Mouse (Mus musculus): ENCODE measurements at regions not wholly inside any gene's neighbourhood (a gene's known extent, or its start where the extent isn't known, plus 50 kb on each side); places are given as distances from the start of the nearest gene placed in this dataset.

DNA sequence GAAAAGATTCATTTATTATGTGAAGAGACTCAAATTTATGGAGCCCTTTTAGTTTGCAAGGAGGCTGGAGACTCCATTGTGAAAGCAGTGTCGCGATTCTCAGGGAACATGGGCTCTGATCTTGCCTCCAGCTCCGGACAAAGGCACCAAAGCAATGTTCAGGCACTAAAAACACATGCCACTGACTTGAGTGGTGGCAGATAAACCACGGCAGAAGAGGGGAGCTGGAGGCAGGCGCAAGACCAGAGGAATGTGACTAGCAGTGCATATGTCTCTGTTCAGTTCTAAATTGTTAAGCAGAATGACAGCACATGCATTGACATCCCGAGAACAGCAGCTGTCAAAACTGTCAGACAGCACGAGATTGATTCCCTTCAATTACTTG, 98.5 kb upstream of the Trp63 start:
- DNase-seq: no peak

DNA sequence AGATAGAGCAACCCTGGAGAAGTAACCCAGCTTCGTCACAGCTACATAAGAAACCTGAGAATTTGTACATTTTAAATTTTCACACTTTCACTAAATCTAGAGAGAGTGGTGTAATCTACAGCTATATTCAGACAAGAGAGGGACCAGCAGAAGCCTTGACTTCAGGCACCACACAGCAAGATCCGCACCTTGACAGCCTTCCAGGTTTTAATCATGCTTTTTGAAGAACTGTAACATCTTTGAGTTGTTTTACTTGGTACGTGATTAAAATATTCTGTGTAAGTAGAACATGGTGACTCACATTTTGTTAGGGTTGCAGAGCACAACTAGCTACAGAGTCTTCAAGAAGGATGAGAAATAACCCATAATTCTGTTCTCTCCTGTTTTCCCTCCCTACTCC, 97.6 kb upstream of the Trp63 start:
- DNase-seq: no peak

DNA sequence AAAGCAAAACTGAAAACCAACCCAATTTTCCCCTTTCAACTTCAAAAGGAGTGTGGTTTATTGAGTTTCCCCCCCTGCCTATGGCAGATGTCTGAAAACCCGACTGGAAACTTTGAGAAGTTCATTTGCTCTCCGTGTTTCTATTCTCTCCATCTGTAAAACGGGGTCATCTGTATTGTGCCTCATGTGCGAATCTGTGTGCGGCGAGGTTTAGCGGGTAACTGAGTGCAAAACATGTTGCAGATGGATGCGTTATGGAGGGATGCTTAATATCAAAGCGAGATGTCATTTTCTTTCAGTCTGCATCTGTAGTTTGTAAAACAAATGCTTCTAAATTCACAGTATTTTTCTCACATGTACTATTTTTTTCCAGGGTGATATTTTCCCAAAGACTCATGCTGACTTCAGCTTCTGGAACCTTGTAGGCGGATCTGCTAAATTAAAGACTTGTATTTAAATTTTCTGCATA, 95.7 kb upstream of the Trp63 start:
- no peak for DNase-seq

GRCm38 (mm10) chr16:25597435-25597834, 86.1 kb upstream of the Trp63 start:
- DNase-seq: no peak

- peak; percentile 9 for DNase-seq
Observed at GRCm38 (mm10) chr16:25603121-25603520, 80.4 kb upstream of the Trp63 start.

GRCm38 (mm10) chr16:25615229-25615628, 68.3 kb upstream of the Trp63 start:
- DNase-seq: no peak

DNA sequence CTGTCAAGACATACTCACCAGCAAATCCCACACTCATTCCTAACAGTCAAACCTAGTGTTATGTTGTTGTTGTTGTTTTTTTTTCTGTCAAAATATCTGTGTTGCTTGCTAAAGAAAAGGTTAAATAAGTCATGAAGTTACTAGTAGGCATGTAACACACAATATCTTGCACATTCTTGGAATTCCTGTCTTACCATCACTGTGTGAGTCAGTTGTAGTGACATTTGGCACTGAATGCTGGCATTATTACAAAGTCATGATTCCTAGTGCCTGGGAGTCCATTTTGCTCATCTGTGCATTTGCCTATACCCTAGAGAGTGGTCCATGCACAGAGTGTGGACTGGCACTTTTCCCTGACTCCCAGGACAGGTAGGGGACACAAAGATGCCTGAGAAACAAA, 67.9 kb upstream of the Trp63 start:
- DNase-seq: no peak

DNA sequence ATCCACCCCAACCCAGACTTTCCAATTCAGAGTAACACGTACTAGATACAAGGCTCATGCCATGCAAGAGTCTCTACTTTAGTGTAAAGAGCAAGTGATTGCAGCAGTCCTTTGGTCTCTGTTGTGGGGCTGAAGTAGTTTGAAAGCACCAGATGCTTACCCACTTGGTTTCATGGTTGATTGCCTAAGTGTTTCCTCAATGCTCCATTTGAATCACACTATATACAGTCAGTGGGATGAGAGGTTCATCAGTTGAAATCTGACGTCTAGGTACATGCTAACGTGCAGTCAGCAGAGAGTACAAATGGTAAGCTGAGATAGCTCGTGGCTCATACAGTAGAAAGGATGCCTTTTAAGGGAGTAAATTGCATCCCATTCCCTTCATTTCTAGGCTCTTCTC, 64.7 kb upstream of the Trp63 start:
- DNase-seq: no peak

GRCm38 (mm10) chr16:25622651-25623050, 60.9 kb upstream of the Trp63 start:
- DNase-seq: no peak

- peak; percentile 87 for DNase-seq
Observed at GRCm38 (mm10) chr16:25623986-25624623, 59.5 kb upstream of the Trp63 start.

- no peak for DNase-seq
Observed at GRCm38 (mm10) chr16:25629750-25630149, 53.8 kb upstream of the Trp63 start.

DNA sequence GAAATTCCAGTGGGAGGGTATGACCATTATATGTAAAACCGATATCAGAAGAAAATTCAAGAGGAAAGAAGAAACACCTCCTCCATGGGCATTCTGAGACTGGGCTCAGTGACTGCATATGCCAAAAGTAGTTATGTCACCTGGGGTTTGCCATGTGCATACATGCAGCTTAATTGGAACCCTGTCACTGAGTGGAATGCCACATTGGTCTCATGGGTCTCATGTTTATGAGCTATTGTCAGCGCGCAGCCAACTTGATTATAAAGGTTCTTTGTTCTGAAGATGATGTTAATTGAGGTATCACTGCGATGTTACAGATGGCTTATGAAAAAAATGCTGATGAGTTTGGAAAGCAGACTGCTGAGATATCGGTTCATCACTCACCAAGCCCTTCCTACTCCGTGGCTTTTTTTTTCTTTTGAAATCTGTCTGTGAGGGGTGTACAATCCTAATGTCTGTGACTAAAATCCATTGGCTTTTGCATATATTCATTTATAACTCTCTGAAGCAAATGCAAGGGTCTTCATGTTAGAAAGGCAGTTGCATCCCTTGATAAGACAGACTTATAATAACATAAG, 52.3 kb upstream of the Trp63 start:
- no peak for DNase-seq
